8 mouse cellular contexts compared by ENCODE assay signal in genomic region chr4:53227771-53228170, GRCm38 (mm10).
A peak's percentile ranks its signal among the peaks of the same experiment; 100 is the strongest.
DNase-seq lines count a peak whose midpoint lies in the region; ATAC-seq lines count a peak whose summit lies in the region.

No protein-coding gene starts in this region.

- H3K9ac ChIP-seq in intestine, embryonic 15.5 days, result no peak overlapping the region
- no peak overlapping the region for H3K9ac ChIP-seq in stomach, embryonic 16.5 days (ENCODE audit: low read length)
- no peak overlapping the region for H3K9ac ChIP-seq in midbrain, embryonic 13.5 days (replicated peaks)

- no peak overlapping the region for H3K27ac ChIP-seq in intestine, embryonic 15.5 days
- H3K27ac ChIP-seq in stomach, embryonic 16.5 days (ENCODE audit: low read length), result peak overlapping the region; percentile 50
- H3K27ac ChIP-seq in midbrain, embryonic 13.5 days, result no peak overlapping the region

- WGBS in intestine, embryonic 15.5 days, result 64% methylated on average over 8 of the region's 8 CpGs
- 64% methylated on average over 8 of the region's 8 CpGs for WGBS in stomach, embryonic 16.5 days
- WGBS in midbrain, embryonic 13.5 days, result 22% methylated on average over 8 of the region's 8 CpGs

- no peaks in the 10 kb centered on the region for H3K36me3 ChIP-seq in intestine, embryonic 15.5 days
- no peaks in the 10 kb centered on the region for H3K36me3 ChIP-seq in stomach, embryonic 16.5 days (ENCODE audit: control insufficient read depth, insufficient read depth, low read length)
- no peaks in the 10 kb centered on the region for H3K36me3 ChIP-seq in midbrain, embryonic 13.5 days

- H3K27me3 ChIP-seq in intestine, embryonic 15.5 days (replicated peaks), result no peaks in the 10 kb centered on the region
- H3K27me3 ChIP-seq in stomach, embryonic 16.5 days (ENCODE audit: control insufficient read depth, insufficient read depth, low read length), result no peaks in the 10 kb centered on the region
- H3K27me3 ChIP-seq in midbrain, embryonic 13.5 days, result no peaks in the 10 kb centered on the region

- DNase-seq in embryo, embryonic 10 days (ENCODE audit: low spot score), result peak; percentile 33
- DNase-seq in embryo, embryonic 9.5 days (ENCODE audit: extremely low spot score), result no peak
- DNase-seq in thymus, postnatal 25 days, result peak; percentile 11
- DNase-seq in thymus, adult 18-20 months, result no peak
- DNase-seq in right cerebral cortex, postnatal 4 days, result no peak

- peak; percentile 86 for ATAC-seq in intestine, embryonic 15.5 days
- ATAC-seq in stomach, embryonic 16.5 days (ENCODE audit: insufficient read depth, low FRiP score), result peak; percentile 66; the same call in 1 of the 2 replicates
- ATAC-seq in midbrain, embryonic 13.5 days, result no peak

- H3K9me3 ChIP-seq in intestine, embryonic 15.5 days, result no peaks in the 10 kb centered on the region
- H3K9me3 ChIP-seq in stomach, embryonic 16.5 days (replicated peaks; ENCODE audit: control insufficient read depth, low read length), result no peaks in the 10 kb centered on the region
- no peaks in the 10 kb centered on the region for H3K9me3 ChIP-seq in midbrain, embryonic 13.5 days

- no peak overlapping the region for H3K4me3 ChIP-seq in intestine, embryonic 15.5 days (replicated peaks)
- H3K4me3 ChIP-seq in stomach, embryonic 16.5 days (replicated peaks; ENCODE audit: low read length), result no peak overlapping the region
- H3K4me3 ChIP-seq in midbrain, embryonic 13.5 days (replicated peaks), result no peak overlapping the region

- H3K4me2 ChIP-seq in intestine, embryonic 15.5 days (replicated peaks), result no peak overlapping the region
- no peak overlapping the region for H3K4me2 ChIP-seq in stomach, embryonic 16.5 days (ENCODE audit: low read depth, low read length)
- H3K4me2 ChIP-seq in midbrain, embryonic 13.5 days (replicated peaks), result no peak overlapping the region

- no peaks in the 10 kb centered on the region for H3K4me1 ChIP-seq in intestine, embryonic 15.5 days (replicated peaks)
- peaks cover 2% of the 10 kb centered on the region; the same call in 1 of the 2 replicates for H3K4me1 ChIP-seq in stomach, embryonic 16.5 days (ENCODE audit: control insufficient read depth, insufficient read depth, low read length)
- no peaks in the 10 kb centered on the region for H3K4me1 ChIP-seq in midbrain, embryonic 13.5 days (replicated peaks)

Comparison
In these comparisons a context has a peak if more than half of its experiments do, and no peak if none do; other contexts are left out.
1. DNase-seq: peak in embryo, embryonic 10 days (single experiment) and thymus, postnatal 25 days (single experiment); none in embryo, embryonic 9.5 days (single experiment), thymus, adult 18-20 months (0 of 2) and right cerebral cortex, postnatal 4 days (single experiment).